Mouse (Mus musculus): ENCODE results near the gene Fbxo17. TPM values are rescaled to one million over a fixed set of nuclear protein-coding genes. Genes with fewer than 3 reads are reported as not detected.
"Not testable (repeated sequence)": the region's sequence is repeated elsewhere in the genome, so short reads cannot be mapped to it uniquely, and the experiment has no call there.

The Fbxo17 gene
- polyA plus RNA-seq, 1 experiment from 2014 or later: 19.7 TPM

- H3K4me2 ChIP-seq (replicated peaks): peak overlapping the region; percentile 90
- H3K9ac ChIP-seq: no peak overlapping the region
- ATAC-seq (ENCODE audit: insufficient number of reproducible peaks, insufficient read depth, low FRiP score, low TSS enrichment): no peak
- H3K9me3 ChIP-seq: no peaks in the 10 kb centered on the region
- H3K4me1 ChIP-seq: peaks cover 13% of the 10 kb centered on the region
- 0 out of 2 replicates have a peak overlapping the region, but pooled peaks have one; percentile 12 for H3K27ac ChIP-seq
- 0 out of 2 replicates have a peak overlapping the region, but pooled peaks have one; percentile 4 for H3K4me3 ChIP-seq
- peaks cover 10% of the 10 kb centered on the region; the same call in 1 of the 2 replicates for H3K27me3 ChIP-seq
- no peaks in the 10 kb centered on the region; the same call in 1 of the 2 replicates for H3K36me3 ChIP-seq
- WGBS: 8% methylated on average over 14 of the region's 14 CpGs
Observed at GRCm38 (mm10) chr7:28694423-28694822, 22.2 kb upstream of the Fbxo17 start.

- no peaks in the 10 kb centered on the region for H3K9me3 ChIP-seq
- H3K27me3 ChIP-seq: peaks cover 10% of the 10 kb centered on the region; the same call in 1 of the 2 replicates
- H3K4me2 ChIP-seq (replicated peaks): peak overlapping the region; percentile 90
- H3K9ac ChIP-seq: no peak overlapping the region
- peaks cover 13% of the 10 kb centered on the region for H3K4me1 ChIP-seq
- WGBS: 48% methylated on average over 8 of the region's 8 CpGs
- ATAC-seq (ENCODE audit: insufficient number of reproducible peaks, insufficient read depth, low FRiP score, low TSS enrichment): no peak
- H3K27ac ChIP-seq: 0 out of 2 replicates have a peak overlapping the region, but pooled peaks have one; percentile 12
- H3K36me3 ChIP-seq: no peaks in the 10 kb centered on the region; the same call in 1 of the 2 replicates
- H3K4me3 ChIP-seq: 0 out of 2 replicates have a peak overlapping the region, but pooled peaks have one; percentile 4
Observed at GRCm38 (mm10) chr7:28694966-28695511, 21.6 kb upstream of the Fbxo17 start.

DNA sequence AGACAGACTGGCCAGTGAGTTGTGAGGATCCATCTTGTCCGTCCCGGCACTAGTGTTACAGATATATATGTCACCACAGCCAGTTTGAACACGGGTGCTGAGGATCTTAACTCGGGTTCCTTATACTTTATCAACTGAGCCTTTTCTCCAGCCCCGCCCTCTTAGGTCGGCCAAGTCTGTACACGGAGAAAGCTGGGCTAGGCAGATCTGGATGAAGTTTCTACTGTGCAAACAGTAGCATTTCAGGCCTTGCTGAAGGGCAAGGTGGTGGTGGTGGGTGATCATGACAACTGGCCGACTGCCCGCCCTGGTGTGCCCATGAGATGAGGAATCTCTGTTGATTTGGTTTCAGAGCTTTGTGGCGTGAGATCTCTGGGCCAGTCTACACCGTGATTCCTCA, 19.3 kb upstream of the Fbxo17 start:
- 95% methylated on average over 11 of the region's 11 CpGs for WGBS

DNA sequence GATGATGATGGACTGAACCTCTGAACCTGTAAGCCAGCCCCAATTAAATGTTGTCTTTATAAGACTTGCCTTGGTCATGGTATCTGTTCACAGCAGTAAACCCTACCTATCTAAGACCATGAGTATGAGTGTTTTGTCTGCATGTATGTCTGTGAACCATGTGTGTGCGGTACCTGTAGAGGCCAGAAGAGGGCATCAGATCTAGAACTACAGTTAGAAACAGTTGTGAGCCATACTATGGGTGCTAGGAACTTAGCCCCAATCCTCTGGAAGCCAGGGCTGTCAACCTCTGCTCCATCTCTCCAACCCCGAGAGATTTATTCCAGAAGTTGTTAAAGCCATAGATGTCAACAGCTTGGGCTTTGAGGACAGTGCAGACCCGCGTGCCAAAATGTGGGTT, 16.3 kb upstream of the Fbxo17 start:
- whole genome bisulfite sequencing: 96% methylated on average over 4 of the region's 4 CpGs

More for the DNA sequence above, 19.3 kb upstream of the Fbxo17 start:
- no peak overlapping the region for H3K9ac ChIP-seq
- no peak for ATAC-seq (ENCODE audit: insufficient number of reproducible peaks, insufficient read depth, low FRiP score, low TSS enrichment)
- peaks cover 13% of the 10 kb centered on the region for H3K4me1 ChIP-seq
- no peak overlapping the region for H3K4me2 ChIP-seq (replicated peaks)
- no peak overlapping the region for H3K4me3 ChIP-seq
- H3K27ac ChIP-seq: no peak overlapping the region
- no peaks in the 10 kb centered on the region; the same call in 1 of the 2 replicates for H3K36me3 ChIP-seq
- peaks cover 10% of the 10 kb centered on the region; the same call in 1 of the 2 replicates for H3K27me3 ChIP-seq
- H3K9me3 ChIP-seq: 0 out of 2 replicates have a peak, but pooled peaks cover 3% of the 10 kb centered on the region

GRCm38 (mm10) chr7:28701306-28701705, 15.3 kb upstream of the Fbxo17 start:
- not testable (repeated sequence) for H3K4me1 ChIP-seq; H3K4me3 ChIP-seq; H3K4me2 ChIP-seq (replicated peaks); H3K9ac ChIP-seq; H3K27me3 ChIP-seq; H3K36me3 ChIP-seq; H3K27ac ChIP-seq; H3K9me3 ChIP-seq; ATAC-seq (ENCODE audit: insufficient number of reproducible peaks, insufficient read depth, low FRiP score, low TSS enrichment)
- 95% methylated on average over 12 of the region's 12 CpGs for WGBS

More for the DNA sequence above, 16.3 kb upstream of the Fbxo17 start:
- H3K27me3 ChIP-seq: no peaks in the 10 kb centered on the region
- no peak overlapping the region for H3K27ac ChIP-seq
- no peak for ATAC-seq (ENCODE audit: insufficient number of reproducible peaks, insufficient read depth, low FRiP score, low TSS enrichment)
- H3K9ac ChIP-seq: no peak overlapping the region
- no peak overlapping the region for H3K4me3 ChIP-seq
- no peaks in the 10 kb centered on the region for H3K4me1 ChIP-seq
- H3K4me2 ChIP-seq (replicated peaks): no peak overlapping the region
- 0 out of 2 replicates have a peak, but pooled peaks cover 3% of the 10 kb centered on the region for H3K9me3 ChIP-seq
- H3K36me3 ChIP-seq: no peaks in the 10 kb centered on the region; the same call in 1 of the 2 replicates

DNA sequence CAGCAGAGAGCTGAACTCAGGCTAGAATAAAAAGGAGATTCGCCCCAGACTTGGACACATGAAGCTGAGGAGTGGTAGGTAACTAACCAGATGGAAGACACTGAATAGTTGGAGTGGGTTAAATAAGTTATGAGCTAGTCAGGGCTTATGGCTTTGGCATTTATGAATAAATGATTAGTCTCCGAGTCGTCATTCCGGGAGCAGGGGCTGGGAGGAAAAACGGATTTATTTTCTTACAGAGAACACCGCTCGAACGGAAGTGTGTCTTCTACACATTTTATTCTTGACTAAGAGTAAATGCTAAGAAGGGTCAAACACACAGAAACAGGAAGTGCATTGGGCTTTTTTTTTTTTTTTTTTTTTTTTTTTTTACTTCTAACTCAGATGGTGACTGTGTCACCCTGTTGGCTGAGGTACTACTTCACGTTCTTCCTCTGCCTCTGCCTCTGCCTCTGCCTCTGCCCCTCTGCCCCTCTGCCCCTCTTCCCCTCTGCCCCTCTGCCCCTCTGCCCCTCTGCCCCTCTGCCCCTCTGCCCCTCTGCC, 13.9 kb upstream of the Fbxo17 start:
- H3K36me3 ChIP-seq: no peaks in the 10 kb centered on the region; the same call in 1 of the 2 replicates
- H3K4me3 ChIP-seq: no peak overlapping the region
- 75% methylated on average over 9 of the region's 9 CpGs for WGBS
- 0 out of 2 replicates have a peak, but pooled peaks cover 3% of the 10 kb centered on the region for H3K9me3 ChIP-seq
- H3K27me3 ChIP-seq: no peaks in the 10 kb centered on the region
- ATAC-seq (ENCODE audit: insufficient number of reproducible peaks, insufficient read depth, low FRiP score, low TSS enrichment): no peak
- H3K4me1 ChIP-seq: no peaks in the 10 kb centered on the region
- H3K9ac ChIP-seq: no peak overlapping the region
- H3K27ac ChIP-seq: no peak overlapping the region
- H3K4me2 ChIP-seq (replicated peaks): no peak overlapping the region

GRCm38 (mm10) chr7:28709454-28709853, 7.2 kb upstream of the Fbxo17 start:
- H3K27ac ChIP-seq: no peak overlapping the region
- no peak for ATAC-seq (ENCODE audit: insufficient number of reproducible peaks, insufficient read depth, low FRiP score, low TSS enrichment)
- no peaks in the 10 kb centered on the region for H3K9me3 ChIP-seq
- no peak overlapping the region for H3K4me3 ChIP-seq
- no peaks in the 10 kb centered on the region for H3K27me3 ChIP-seq
- H3K9ac ChIP-seq: no peak overlapping the region
- no peaks in the 10 kb centered on the region for H3K4me1 ChIP-seq
- no peak overlapping the region for H3K4me2 ChIP-seq (replicated peaks)
- no peaks in the 10 kb centered on the region for H3K36me3 ChIP-seq

DNA sequence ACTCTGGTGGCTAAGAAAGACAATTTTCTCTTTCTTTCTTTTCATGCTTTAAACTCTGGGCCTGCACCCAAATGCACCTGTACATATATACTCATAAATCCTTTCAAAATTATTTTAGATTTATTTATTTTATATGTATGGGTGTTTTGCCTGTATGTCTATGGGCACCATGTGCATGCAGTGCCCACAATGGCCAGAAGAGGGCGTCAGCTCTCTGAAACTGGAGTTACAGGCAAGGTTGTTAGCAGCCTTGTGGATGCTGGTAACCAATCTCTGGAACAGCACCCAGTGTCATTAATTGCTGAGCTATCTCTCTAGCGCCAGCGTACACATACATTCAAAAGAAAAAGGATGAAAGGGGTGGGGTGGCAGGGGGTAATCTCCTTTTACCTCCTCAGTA, 5.6 kb upstream of the Fbxo17 start:
- 62% methylated on average over 3 of the region's 3 CpGs for WGBS
- H3K9me3 ChIP-seq: no peaks in the 10 kb centered on the region
- no peak for ATAC-seq (ENCODE audit: insufficient number of reproducible peaks, insufficient read depth, low FRiP score, low TSS enrichment)
- H3K4me2 ChIP-seq (replicated peaks): no peak overlapping the region
- H3K36me3 ChIP-seq: no peaks in the 10 kb centered on the region
- H3K9ac ChIP-seq: no peak overlapping the region
- no peak overlapping the region for H3K27ac ChIP-seq
- no peak overlapping the region for H3K4me3 ChIP-seq
- H3K27me3 ChIP-seq: no peaks in the 10 kb centered on the region
- 0 out of 2 replicates have a peak, but pooled peaks cover under 1% of the 10 kb centered on the region for H3K4me1 ChIP-seq

DNA sequence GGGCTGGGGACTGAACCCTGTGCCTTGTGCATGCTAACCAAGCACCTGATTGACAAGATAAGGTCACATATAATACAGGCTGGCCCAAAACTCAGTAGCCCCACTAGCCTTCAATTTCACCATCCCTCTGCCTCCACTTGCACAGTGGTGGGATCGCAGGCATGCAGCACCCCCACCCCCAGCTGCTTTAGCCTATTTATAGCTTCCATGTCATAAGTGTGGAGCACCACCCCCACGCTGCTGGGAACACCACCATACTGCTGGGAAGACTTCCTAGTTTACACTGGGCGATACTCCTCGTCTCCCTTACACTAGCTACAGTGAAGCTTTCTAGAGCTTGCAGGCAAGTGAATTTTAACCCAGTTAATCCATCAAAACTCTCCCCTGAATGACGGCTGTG, 1.9 kb upstream of the Fbxo17 start:
- 0 out of 2 replicates have a peak overlapping the region, but pooled peaks have one; percentile 4 for H3K9ac ChIP-seq
- ATAC-seq (ENCODE audit: insufficient number of reproducible peaks, insufficient read depth, low FRiP score, low TSS enrichment): no peak
- H3K27ac ChIP-seq: no peak overlapping the region
- H3K4me2 ChIP-seq (replicated peaks): no peak overlapping the region
- WGBS: 78% methylated on average over 5 of the region's 5 CpGs
- H3K4me3 ChIP-seq: no peak overlapping the region
- no peaks in the 10 kb centered on the region for H3K27me3 ChIP-seq
- H3K36me3 ChIP-seq: no peaks in the 10 kb centered on the region
- H3K4me1 ChIP-seq: peaks cover 14% of the 10 kb centered on the region
- no peaks in the 10 kb centered on the region for H3K9me3 ChIP-seq

GRCm38 (mm10) chr7:28715598-28715997, 1.0 kb upstream of the Fbxo17 start:
- Histone ChIP-seq H3K4me2 (replicated peaks) (no peak overlapping the region), H3K9ac (no peak overlapping the region), H3K27me3 (no peaks in the 10 kb centered on the region), H3K36me3 (no peaks in the 10 kb centered on the region), H3K27ac (no peak overlapping the region), H3K9me3 (no peaks in the 10 kb centered on the region), H3K4me1 (peaks cover 20% of the 10 kb centered on the region), H3K4me3 (no peak overlapping the region)
- no peak for ATAC-seq (ENCODE audit: insufficient number of reproducible peaks, insufficient read depth, low FRiP score, low TSS enrichment)
- WGBS: 89% methylated on average over 2 of the region's 2 CpGs

DNA sequence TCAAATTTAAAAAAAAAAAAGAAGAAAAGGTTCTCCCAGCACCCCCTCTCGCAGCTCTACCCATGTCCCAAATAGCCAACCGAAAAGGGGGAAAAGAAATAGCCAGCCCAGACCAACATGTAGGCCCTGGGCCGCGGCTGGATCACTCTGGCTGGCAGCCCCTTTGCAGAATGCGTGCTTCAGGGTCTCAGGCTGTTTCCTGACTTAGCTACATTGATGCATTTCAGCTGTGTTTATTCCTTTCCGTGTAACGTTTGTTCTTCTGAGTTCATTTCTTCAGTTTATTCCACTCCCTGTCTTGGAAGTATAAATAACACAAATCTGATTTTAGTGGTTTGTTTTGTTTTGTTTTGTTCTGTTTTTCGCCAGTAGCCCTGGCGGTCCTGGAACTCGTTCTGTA, 1.1 kb downstream of the Fbxo17 start:
- 75% methylated on average over 10 of the region's 10 CpGs for WGBS
- Histone ChIP-seq H3K27ac (no peak overlapping the region), H3K9ac (no peak overlapping the region), H3K9me3 (no peaks in the 10 kb centered on the region), H3K36me3 (no peaks in the 10 kb centered on the region), H3K4me3 (no peak overlapping the region), H3K4me1 (peaks cover 20% of the 10 kb centered on the region), H3K4me2 (replicated peaks) (no peak overlapping the region), H3K27me3 (no peaks in the 10 kb centered on the region)
- ATAC-seq (ENCODE audit: insufficient number of reproducible peaks, insufficient read depth, low FRiP score, low TSS enrichment): no peak

DNA sequence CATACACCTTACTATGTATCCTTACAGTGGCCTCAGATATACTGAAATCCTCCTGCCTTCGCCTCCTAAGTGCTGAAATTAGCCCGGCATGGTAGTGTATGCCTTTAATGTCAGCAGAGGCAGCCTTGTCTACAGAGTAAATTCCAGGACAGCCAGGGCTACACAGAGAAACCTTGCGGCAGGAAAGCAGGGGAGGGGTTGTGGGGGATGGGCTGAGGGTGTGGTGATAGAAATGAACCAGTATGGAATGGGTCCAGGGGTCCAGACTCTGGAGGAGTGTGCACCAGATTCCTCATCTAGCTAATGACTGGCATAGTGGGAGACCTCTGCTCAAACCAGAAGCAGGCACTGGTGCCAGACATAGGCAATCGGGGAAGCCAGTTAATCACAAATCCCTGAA, 2.6 kb downstream of the Fbxo17 start:
- Histone ChIP-seq H3K27ac (no peak overlapping the region), H3K9ac (no peak overlapping the region), H3K36me3 (no peaks in the 10 kb centered on the region), H3K4me2 (replicated peaks) (no peak overlapping the region), H3K9me3 (no peaks in the 10 kb centered on the region), H3K27me3 (no peaks in the 10 kb centered on the region), H3K4me3 (no peak overlapping the region), H3K4me1 (peaks cover 20% of the 10 kb centered on the region)
- 42% methylated on average over 4 of the region's 4 CpGs for WGBS
- ATAC-seq (ENCODE audit: insufficient number of reproducible peaks, insufficient read depth, low FRiP score, low TSS enrichment): no peak
